Mouse (Mus musculus): ENCODE results near the gene Aip. TPM values are rescaled to one million over a fixed set of nuclear protein-coding genes. Genes with fewer than 3 reads are reported as not detected.

The Aip gene
- total RNA-seq, 1 experiment from 2014 or later = 53.9 TPM

DNA sequence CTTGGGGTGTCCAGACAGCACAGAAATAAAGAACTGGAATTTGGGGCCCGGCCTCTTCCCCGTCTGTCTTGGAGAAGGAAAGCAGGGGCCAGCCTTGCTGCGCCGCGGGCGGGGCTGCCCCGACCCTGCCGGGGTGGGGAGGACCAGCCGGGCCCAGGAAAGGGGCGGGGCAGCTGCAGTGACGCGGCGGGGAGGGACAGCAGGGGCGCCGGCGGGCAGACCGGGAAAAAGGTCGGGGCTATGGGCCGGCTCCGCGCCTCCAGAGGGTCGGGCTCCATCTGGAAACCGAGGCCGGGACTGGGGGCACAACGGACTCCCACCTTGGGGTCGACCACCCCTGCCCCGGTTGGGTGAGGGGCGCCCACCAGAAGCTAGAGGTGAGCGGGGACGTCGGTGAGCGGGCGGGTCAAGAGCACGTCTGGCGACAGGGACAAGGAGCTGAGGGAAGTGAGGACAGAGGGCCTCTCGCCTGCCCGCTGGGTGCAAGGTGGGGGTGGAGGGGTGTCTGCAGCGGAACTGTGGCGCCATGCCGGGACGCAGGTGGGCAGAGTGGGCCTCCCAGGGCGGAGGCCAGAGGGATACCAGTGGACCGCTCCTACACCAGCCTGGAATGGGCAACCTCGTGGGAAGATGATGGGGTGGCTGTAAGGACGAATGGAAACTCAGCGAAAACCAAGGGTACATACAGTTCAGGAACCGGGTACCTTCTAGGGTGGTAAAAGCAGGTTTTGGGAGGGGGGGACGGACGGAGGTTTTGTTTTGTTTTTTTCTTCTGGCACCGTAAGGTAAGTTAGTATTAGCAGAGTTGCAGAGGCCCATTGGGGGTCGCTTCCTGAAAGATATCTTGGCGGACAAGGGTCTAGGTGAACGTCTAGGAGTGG is 25.6 kb downstream of the Aip start, which contains the start of gene Pitpnm1:
Gene Pitpnm1, plus strand, starts transcription at position 162 of the 881 bp plus-strand sequence.
- no peak for ATAC-seq (ENCODE audit: extremely low read depth, insufficient number of reproducible peaks, low FRiP score, poor library complexity, severe bottlenecking)

DNA sequence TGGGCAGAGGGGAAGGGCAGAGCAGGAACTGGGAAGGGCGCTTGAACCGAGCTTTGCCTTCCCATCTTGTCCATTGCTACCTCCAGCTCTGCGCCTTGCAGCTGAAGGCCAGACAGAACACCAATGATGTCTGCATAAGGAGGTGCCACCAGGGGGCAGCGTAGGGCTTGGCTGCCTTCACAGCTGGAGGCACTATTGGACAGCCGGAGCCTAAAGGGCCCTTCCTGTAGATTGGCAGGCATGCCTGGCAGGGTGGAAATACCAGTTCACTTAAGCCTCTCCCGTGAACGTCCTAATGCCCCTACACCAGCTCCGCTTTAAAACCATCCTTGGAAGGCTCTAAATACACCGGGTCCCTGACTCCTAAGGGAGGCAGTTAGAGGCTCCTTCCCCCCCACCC is 26.6 kb downstream of the Aip start:
- ATAC-seq (ENCODE audit: extremely low read depth, insufficient number of reproducible peaks, low FRiP score, poor library complexity, severe bottlenecking) = peak; percentile 44

DNA sequence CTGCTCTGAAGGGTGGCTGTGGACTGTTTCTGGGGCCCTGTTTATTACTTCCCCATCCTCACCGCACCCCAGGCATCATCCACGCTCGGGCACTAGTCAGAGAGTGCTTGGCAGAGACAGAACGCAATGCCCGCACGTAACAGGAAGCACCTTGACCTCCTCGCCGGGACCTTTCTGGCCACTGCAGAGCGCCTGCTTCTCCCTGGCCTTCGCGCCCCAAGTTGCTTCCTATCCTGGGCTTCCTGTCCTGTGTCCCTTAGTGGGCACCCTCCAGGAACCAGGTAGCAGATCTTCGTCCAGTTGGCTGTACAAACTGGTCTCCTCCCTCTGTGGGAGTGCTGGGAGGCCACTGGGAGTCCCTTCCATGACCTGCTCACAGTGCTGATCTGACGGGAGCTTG is 27.2 kb downstream of the Aip start:
- ATAC-seq (ENCODE audit: extremely low read depth, insufficient number of reproducible peaks, low FRiP score, poor library complexity, severe bottlenecking) = no peak

DNA sequence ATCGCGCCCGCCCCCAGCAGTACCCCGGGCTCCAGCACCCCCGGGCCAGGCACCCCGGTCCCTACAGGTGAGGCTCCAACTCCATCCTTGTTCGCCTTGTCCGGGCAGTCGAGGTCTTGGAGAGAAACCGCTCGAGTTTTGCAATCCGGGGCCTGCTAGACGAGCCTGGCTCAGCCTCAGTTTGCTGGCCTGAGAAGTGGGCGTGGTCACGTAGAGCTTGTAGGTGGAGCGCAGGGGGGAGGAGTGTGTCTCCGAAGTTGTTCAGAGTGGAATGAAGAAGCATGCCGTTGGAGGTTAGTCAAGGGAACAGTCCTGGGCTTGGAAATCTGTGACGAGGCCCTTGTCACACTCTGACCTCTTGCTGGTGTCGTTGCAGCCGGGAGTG is 28.2 kb downstream of the Aip start:
- ATAC-seq (ENCODE audit: extremely low read depth, insufficient number of reproducible peaks, low FRiP score, poor library complexity, severe bottlenecking) = peak; percentile 42

DNA sequence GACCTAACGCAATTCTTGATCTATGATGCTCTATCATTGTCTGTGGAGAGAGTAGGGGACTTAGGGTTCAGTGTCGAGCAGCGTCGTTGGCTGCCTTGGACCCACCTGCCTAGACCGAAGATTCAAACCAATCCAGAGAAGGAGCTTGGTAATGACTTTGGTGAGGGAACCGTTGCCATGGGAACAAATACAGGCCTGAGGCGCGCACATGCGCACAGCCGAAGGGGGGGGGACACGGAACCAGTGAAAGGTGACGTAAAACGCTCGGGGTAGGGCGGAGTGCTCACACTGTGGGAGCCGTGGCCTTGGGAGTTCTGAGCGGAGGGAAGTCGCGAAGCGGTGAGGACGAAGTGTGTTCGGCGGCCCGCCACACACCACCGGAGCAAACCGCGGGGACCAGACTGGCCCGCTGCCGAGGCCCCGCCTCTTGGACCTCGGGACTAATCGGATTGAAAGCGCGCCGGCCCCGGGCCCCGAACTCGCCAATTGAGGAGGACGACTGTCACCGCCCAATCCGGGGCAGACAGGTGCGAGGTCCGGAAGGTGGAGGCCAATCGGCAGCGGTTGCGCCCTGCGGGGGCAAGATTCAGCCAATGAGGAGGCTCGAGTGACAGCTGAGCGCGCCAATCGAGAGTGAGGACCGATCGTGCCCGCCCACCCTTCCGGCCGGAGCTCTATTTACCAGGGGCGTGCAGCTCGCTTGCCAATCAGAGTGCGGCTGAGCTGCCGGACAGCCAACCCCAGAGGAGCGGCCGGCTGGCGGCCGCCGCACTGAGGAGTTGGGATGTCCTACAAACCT is 28.8 kb downstream of the Aip start, which contains the start of gene Cdk2ap2:
Gene Cdk2ap2, plus strand, starts transcription at position 541 of the 799 bp plus-strand sequence.
- ATAC-seq (ENCODE audit: extremely low read depth, insufficient number of reproducible peaks, low FRiP score, poor library complexity, severe bottlenecking) = peak; percentile 78

DNA sequence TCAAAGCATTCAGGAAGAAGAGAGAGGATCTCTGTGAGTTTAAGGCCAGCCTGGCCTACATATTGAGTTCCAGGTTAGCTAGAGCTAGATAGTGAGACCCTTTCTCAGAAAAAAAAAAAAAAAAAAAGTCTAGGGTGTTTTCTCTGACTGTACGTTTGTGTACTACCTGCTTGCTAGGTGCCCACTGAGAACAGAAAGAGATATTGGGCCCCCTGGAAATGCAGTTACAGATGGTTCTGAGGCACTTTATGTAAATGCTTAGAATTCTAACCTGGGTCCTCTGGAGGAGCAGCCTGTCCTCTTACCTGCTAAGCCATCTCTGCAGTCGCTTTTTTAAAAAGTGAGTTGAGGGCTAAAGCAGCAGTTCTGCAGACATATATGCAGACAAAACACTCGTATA is 29.9 kb downstream of the Aip start:
- ATAC-seq (ENCODE audit: extremely low read depth, insufficient number of reproducible peaks, low FRiP score, poor library complexity, severe bottlenecking) = no peak

DNA sequence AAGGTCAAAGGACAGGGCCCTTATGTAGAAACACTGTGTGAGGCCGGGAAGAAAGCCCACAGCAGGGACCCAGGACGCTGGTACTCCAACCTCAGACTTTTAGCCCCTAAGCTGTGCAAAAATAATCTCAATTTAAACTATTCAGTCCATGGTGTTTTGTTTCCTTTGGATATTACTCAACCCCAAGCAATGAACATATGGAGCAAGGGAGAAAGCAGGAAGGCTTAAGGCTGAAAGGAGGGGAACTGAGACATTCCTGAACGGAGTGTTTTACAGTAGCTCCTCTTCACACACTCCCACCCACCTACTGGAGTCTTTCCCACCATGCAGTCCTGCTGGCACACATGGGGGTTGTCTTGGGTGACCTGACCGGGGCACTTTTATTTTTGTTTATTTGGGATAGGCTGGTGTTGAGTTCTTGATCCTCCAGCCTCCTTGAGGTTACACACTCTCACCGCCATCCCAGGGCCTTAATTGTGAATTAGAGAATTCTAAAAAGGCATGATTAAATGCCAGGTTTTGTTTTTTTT is 30.8 kb downstream of the Aip start:
- no peak for ATAC-seq (ENCODE audit: extremely low read depth, insufficient number of reproducible peaks, low FRiP score, poor library complexity, severe bottlenecking)

DNA sequence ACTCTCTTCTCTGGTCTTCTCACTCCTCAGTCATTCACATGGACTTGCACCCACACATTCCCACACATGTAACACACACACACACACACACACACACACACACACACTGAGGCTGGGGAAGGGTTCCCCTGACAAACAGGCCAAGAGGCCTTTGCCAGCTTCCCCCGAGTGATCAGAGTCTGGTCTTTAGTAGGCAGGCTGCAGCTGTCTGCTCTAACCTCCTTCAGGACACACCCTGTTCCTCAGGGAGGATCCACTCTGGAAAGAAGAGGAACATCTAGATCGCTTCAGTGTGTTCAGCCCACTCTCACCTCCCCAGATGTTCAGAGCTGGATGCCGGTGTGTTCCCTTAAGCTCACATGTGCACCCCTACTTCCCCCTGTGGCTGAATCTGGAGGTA is 31.3 kb downstream of the Aip start:
- ATAC-seq (ENCODE audit: extremely low read depth, insufficient number of reproducible peaks, low FRiP score, poor library complexity, severe bottlenecking) = no peak

DNA sequence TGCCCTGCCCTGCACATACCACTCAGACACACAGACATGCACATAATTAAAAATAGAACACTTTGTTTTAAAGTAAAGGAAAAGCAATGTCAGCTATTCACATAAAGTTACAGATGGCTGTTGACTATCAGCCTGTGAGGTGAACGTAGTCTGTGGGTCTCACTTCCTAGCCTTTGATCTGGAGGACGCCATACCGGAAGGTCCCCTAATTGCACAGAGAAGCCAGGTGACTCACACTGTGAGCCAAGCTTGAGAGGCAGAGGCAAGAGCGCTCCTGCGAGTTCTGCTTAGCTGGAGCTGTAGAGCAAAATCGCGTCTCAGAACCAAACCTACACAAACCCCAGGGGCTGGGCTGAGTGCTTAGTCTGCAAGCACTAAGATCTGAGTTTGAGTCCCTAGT is 31.9 kb downstream of the Aip start:
- ATAC-seq (ENCODE audit: extremely low read depth, insufficient number of reproducible peaks, low FRiP score, poor library complexity, severe bottlenecking) = no peak

DNA sequence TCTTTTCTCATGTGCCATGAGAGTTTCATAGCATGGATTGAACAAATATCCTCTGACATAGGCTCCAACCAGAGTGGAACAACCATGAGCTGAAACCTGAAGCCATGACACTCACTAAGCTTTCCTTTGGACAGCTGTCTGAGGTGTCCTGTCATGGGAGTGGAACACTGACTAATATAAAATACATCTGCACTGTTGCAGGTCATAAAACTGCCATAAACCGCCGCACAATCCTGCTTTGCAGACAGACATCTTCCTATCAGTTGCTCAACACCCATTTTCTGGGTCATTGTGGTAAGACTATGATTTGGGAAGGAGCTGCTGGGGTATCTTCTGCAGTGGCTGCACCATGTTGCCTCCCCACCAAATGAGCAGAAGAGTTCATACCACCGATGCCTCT is 32.9 kb downstream of the Aip start:
- no peak for ATAC-seq (ENCODE audit: extremely low read depth, insufficient number of reproducible peaks, low FRiP score, poor library complexity, severe bottlenecking)

DNA sequence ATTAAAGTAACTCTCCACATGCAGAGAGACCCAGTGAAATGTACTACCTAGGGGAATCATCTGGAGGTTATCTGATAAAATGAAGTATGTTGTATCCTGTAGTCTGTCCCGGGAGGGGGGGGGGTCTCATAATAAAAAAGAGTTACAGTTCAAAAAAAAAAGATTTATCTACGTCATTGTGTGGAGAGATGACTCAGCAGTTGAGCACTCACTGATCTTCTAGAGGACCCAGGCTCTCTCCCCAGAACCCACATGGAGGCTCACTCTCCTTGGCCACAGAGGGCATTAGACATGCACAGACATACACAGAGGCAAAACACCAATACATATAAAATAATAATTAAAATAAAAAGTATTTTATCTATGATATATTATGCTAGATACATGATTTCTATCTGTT is 34.3 kb downstream of the Aip start:
- no peak for ATAC-seq (ENCODE audit: extremely low read depth, insufficient number of reproducible peaks, low FRiP score, poor library complexity, severe bottlenecking)

DNA sequence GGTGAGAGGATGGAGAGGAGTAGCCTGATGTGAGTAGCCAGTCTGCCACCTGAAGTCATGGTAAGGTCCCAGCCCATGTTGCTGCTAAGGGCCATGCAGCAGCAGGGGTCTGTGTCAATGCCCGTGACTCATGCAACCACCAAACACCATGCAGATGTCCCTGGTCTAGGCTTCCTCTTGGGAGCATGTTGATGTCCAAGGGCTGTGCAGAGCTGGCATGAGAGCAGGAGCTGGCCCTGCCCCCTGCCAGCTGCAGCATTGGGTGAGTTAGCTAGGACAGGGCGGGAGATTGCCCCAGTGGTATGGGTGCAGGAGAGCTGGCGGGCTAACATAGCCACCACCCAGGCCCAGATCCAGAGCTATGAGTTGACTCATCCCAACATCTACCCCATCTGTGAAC is 35.2 kb downstream of the Aip start:
- ATAC-seq (ENCODE audit: extremely low read depth, insufficient number of reproducible peaks, low FRiP score, poor library complexity, severe bottlenecking) = no peak

DNA sequence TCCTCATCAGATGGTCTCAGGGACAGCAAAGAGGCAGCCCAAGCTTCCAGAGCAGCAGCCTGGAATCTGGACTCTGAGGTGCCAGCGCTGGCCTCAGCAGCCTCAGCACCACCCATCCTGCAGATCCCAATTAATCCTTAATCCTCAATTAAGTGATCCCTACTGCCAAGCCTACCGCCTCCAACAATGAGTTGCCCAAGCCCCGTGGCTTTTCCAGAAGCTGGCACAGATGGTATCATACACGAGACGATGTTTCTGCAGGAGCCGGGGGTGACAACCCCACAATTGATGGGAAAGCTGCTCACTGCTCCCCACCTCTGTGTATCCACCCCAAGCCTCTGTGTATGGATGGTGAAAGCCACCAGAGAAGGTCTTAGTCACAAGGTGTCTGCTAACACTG is 36.5 kb downstream of the Aip start:
- ATAC-seq (ENCODE audit: extremely low read depth, insufficient number of reproducible peaks, low FRiP score, poor library complexity, severe bottlenecking) = no peak

DNA sequence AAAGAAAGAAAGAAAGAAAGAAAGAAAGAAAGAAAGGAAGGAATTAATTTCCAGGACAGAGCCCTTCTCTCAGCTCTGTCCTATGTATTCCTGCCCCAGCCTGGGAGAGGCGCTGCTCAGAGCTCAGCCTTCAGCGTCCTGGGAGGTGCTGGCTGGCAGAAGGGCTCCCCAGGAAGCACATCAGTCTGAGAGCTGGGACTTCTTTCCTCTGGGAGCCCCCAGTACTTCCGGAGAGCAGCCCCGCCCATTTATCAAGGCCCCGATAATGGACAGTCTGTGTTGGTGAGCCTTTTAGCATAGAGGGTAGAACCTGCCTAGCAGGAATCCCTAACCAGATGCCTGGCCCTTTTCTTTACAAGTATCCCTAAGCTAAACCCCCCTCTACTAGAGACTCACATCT is 37.5 kb downstream of the Aip start:
- ATAC-seq (ENCODE audit: extremely low read depth, insufficient number of reproducible peaks, low FRiP score, poor library complexity, severe bottlenecking) = no peak

DNA sequence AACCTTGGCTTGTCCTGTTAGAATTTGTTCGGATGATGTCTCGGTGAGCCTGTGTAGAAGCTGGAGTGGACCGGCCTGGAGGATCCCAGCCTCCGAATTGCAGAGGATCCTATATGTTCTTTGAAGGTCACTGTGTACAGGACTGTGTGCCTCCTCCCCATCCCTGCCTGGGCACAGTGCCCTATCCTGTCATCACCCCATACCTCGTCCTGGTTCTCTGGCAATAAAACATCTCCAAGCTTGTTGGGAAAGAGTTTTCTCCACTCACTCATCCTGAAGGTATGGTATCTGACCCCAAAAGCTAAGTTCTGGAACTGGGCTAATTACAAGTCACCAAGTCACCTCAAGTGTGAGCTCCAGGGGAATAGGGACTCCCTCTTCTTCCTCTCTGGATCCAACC is 38.6 kb downstream of the Aip start:
- ATAC-seq (ENCODE audit: extremely low read depth, insufficient number of reproducible peaks, low FRiP score, poor library complexity, severe bottlenecking) = no peak

DNA sequence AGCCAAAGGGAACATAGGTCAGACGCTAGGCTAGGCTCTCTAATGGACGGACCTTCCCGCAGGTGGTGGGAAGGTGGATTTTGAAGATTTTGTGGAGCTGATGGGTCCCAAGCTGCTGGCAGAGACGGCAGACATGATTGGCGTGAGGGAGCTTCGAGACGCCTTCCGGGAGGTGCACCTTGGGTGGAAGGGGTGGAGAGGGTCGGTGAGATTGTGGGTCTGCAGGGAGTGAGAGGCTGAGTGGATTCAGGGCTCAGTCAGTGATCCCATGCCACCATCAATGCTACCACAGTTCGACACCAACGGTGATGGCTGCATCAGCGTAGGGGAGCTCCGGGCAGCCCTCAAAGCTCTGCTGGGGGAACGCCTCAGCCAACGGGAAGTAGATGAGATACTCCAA is 39.5 kb downstream of the Aip start:
- no peak for ATAC-seq (ENCODE audit: extremely low read depth, insufficient number of reproducible peaks, low FRiP score, poor library complexity, severe bottlenecking)

DNA sequence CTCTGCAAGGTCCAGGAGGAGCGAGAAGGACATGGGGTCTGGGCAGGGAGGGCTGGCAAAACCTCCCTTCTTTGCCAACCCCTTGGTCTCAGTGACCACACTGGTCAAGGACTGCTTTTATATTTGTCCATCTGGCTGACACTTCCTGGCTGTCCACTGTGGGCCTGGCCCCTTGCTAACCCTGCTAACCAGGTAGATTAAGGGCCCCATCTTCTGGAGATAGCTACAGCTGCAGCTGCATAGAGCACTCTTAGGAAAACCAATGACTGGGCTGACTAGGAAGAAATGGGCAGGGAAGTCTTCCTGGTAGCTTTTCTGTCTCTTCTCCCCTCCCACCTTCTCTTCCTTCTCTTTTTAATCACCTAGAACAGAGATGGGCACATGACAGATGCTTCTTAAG is 40.7 kb downstream of the Aip start:
- no peak for ATAC-seq (ENCODE audit: extremely low read depth, insufficient number of reproducible peaks, low FRiP score, poor library complexity, severe bottlenecking)

DNA sequence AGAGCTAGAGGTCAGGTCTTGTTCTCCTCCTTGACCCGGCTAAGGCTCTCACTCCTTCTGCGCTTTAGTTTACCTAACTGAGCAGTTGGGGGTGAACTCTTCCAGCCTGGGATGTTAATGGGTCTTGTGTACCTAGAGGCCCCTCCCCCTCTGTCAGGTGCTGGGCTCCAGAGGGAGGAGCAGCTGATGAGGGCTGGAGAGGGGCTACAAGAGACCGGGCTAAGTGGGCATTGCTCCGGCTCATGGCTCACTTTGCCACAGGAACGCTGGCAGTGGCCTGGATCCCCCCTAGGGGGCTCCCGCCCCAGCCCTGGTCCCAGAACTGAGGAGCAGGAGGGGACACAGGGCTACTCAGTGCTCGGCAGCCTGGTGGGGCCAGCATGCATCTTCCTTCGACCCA is 41.8 kb downstream of the Aip start:
- ATAC-seq (ENCODE audit: extremely low read depth, insufficient number of reproducible peaks, low FRiP score, poor library complexity, severe bottlenecking) = no peak

DNA sequence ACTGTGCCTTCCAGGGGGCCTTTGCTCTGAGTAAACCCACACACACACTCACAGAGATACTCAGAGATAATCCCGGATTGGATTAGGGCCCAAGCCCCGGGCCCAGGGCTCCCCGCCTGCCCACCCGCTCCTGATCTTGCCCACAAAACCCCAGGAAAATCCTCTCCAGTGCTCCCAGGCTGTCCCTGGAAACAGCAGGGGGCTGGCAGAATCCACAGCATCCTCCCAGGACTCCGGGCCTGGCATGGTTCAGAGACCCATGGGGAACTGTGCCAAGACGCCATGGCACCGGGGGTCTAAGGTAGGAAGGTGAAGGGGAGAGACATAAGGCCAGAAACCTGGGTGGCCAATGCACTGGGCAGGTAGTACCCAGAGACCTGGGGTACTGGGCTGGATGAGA is 42.3 kb downstream of the Aip start:
- ATAC-seq (ENCODE audit: extremely low read depth, insufficient number of reproducible peaks, low FRiP score, poor library complexity, severe bottlenecking) = no peak
